Mouse (Mus musculus) small intestine, adult 2 months (tissue): ENCODE data around the gene Traf3ip1. TPM values are rescaled to one million over a fixed set of nuclear protein-coding genes. Genes with fewer than 3 reads are reported as not detected.

Source experiments
- H3K27ac ChIP-seq: fragments of 200-500 bp; 2 replicates; pipeline ENCODE4 v1.5.1; 2012; ENCODE audit warnings: low read depth, low read length, control low read depth, inconsistent platforms; ENCODE audit not compliant: insufficient read depth
- H3K27me3 ChIP-seq: fragments of 200-500 bp; 2 replicates; pipeline ENCODE4 v1.6.1; 2012; ENCODE audit warnings: mild to moderate bottlenecking, moderate library complexity, low read length, inconsistent platforms; ENCODE audit not compliant: control insufficient read depth, insufficient read depth
- H3K36me3 ChIP-seq: fragments of 200-500 bp; 2 replicates; pipeline ENCODE4 v1.6.1; 2012; ENCODE audit warnings: mild to moderate bottlenecking, low read length, control low read depth, inconsistent platforms; ENCODE audit not compliant: control insufficient read depth, insufficient read depth
- H3K4me1 ChIP-seq: fragments of 200-500 bp; 2 replicates; pipeline ENCODE4 v1.6.1; 2012; ENCODE audit warnings: low read length, inconsistent platforms, mixed read lengths; ENCODE audit not compliant: control insufficient read depth, insufficient read depth, insufficient read length
- H3K4me3 ChIP-seq: fragments of 200-500 bp; 2 replicates; pipeline ENCODE4 v1.5.1; 2012; ENCODE audit warnings: low read depth, mild to moderate bottlenecking, control low read depth, inconsistent platforms, low read length, moderate library complexity
- CTCF ChIP-seq: fragments of 200-500 bp; IDR thresholded peaks from 2 replicates; pipeline ENCODE4 v1.5.1; 2012; ENCODE audit warnings: low read depth, mild to moderate bottlenecking, control low read depth, inconsistent platforms, low read length, moderate library complexity, mixed read lengths; ENCODE audit not compliant: insufficient replicate concordance, insufficient read length; ENCODE audit errors: extremely low read depth
- POLR2A ChIP-seq: fragments of 200-500 bp; IDR thresholded peaks from 2 replicates; pipeline ENCODE4 v1.6.1; 2012; ENCODE audit warnings: low read depth, mild to moderate bottlenecking, control low read depth, inconsistent platforms, low read length, moderate library complexity
- whole genome bisulfite sequencing: fragments of 180-500 bp; shearing (Covaris S2); methylation state at CpG from one replicate; pipeline ENCODE4 v1.1.7; 2018; 5-methylcytosine and 5-hydroxymethylcytosine counted together
- polyA plus RNA-seq: library from polyadenylated mRNA; depleted of rRNA; stranded (reverse); fragments of >200 nt; gene quantifications from 2 replicates; pipeline ENCODE4 v1.2.3, GENCODE M21; 2012

The Traf3ip1 gene
- polyA plus RNA-seq, 1 experiment: 3.7 TPM

DNA sequence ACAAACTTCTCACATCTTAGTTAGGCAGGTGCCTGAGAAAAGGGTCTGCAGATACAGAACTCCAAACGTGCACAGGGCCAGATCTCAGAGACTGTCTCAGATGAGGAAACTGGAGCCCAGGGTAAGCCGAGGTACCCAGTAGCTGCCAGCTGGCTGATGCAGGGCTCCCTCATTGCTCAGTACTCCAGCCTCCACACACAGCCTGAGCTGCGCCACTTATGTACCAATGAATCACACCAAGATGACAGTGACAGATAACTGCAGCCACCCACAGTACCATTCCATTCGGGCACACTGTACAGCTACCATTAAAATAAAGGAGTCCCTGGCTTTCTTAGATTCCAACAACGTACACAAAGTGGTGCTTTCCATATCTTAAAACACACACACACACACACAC lies 36.7 kb upstream of the Traf3ip1 start:
- Histone ChIP-seq H3K4me3 (peak overlapping the region; percentile 44), H3K4me1 (peaks cover 52% of the 10 kb centered on the region), H3K27ac (peak overlapping the region; percentile 100), H3K27me3 (no peaks in the 10 kb centered on the region), H3K36me3 (no peaks in the 10 kb centered on the region)
- no peak for TF ChIP-seq POLR2A
- TF ChIP-seq CTCF: no peak
- 14% methylated on average over 5 of the region's 5 CpGs for WGBS

GRCm38 (mm10) chr1:91458223-91458861 lies 36.1 kb upstream of the Traf3ip1 start:
- H3K27me3 ChIP-seq: no peaks in the 10 kb centered on the region
- H3K4me1 ChIP-seq: peaks cover 51% of the 10 kb centered on the region
- 2% methylated on average over 8 of the region's 8 CpGs for WGBS

DNA sequence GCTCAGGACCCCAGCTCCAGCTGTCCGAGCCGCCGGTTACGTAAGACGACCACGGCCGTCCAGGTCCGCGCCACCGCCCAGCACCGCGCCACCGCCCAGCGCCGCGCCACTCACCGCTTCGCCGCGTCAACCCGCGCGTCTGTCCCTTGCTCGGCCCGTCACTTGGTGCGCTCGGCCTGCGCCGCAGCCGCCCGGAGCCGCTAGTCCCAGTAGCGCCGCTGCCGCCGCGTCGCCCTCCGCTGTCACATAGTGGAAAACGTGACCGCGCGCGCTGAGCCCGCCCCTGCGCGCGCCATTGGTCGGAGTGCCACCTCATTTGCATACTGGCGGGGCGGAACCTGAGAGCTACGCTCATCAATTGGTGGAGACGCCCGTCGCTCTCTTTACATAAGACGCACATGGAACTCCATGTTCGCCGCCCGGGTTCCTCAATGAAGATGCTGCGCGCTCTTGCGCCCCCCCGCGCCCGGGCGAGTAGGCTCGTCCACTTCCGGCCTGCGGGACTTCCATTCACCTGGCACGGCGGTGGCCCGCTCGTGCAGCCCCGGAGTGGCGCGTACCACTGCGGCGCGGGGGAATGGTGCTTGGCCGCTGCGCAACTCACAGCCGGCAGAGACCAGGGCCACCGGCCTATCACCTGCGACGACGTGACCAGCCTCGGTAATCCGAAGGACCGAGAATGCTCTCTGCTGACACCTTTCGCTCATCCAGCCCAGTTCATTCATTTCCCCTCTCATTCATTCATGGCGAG lies 35.2 kb upstream of the Traf3ip1 start, which contains the start of gene Per2:
TSS of gene Per2 (minus strand) at position 266 of the 751 bp plus-strand sequence.
- H3K4me1 ChIP-seq: peaks cover 46% of the 10 kb centered on the region
- peak within 1 kb of the TSS; percentile 100 for H3K27ac ChIP-seq
- TF ChIP-seq POLR2A (peak; percentile 71), CTCF (peak; percentile 54; the same call in 1 of the 2 replicates)
- H3K36me3 ChIP-seq: no peaks in the 10 kb centered on the region
- under 1% methylated on average over 91 of the region's 91 CpGs for WGBS
- peak within 1 kb of the TSS; percentile 71 for H3K4me3 ChIP-seq
- H3K27me3 ChIP-seq: no peaks in the 10 kb centered on the region

More at GRCm38 (mm10) chr1:91458223-91458861, 36.1 kb upstream of the Traf3ip1 start:
- H3K36me3 ChIP-seq: no peaks in the 10 kb centered on the region
- H3K4me3 ChIP-seq: peak overlapping the region; percentile 71
- TF ChIP-seq CTCF: no peak
- TF ChIP-seq POLR2A: no peak; the same call in 1 of the 2 replicates
- H3K27ac ChIP-seq: peak overlapping the region; percentile 100

GRCm38 (mm10) chr1:91460069-91460468 lies 34.4 kb upstream of the Traf3ip1 start:
- H3K4me3 ChIP-seq: no peak overlapping the region
- H3K27ac ChIP-seq: peak overlapping the region; percentile 72
- no peaks in the 10 kb centered on the region for H3K36me3 ChIP-seq
- H3K27me3 ChIP-seq: no peaks in the 10 kb centered on the region
- TF ChIP-seq POLR2A (no peak), CTCF (no peak)
- 11% methylated on average over 7 of the region's 7 CpGs for WGBS
- H3K4me1 ChIP-seq: peaks cover 47% of the 10 kb centered on the region

DNA sequence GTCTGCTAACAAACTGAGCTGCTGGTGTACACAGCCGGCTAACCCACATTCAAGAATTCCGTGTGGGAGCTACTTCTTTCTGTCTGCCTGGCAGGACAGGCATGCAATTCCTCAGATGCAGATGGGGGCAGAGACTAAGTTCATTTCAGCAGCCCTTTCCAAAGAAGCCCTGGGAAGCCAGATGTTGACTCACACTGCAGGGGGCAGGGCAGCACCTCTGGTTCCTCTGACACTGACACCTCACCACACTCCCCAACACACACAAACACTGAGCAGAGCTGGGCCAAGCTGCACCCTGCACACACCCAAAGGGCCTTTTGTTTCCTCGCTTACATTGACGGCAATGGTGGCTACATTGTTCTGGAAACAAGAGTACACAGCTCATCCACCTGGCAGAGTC lies 33.9 kb upstream of the Traf3ip1 start:
- TF ChIP-seq CTCF (no peak), POLR2A (no peak)
- Histone ChIP-seq H3K4me3 (no peak overlapping the region), H3K36me3 (no peaks in the 10 kb centered on the region), H3K27me3 (no peaks in the 10 kb centered on the region), H3K27ac (peak overlapping the region; percentile 72), H3K4me1 (peaks cover 47% of the 10 kb centered on the region)
- WGBS: 31% methylated on average over 4 of the region's 4 CpGs

DNA sequence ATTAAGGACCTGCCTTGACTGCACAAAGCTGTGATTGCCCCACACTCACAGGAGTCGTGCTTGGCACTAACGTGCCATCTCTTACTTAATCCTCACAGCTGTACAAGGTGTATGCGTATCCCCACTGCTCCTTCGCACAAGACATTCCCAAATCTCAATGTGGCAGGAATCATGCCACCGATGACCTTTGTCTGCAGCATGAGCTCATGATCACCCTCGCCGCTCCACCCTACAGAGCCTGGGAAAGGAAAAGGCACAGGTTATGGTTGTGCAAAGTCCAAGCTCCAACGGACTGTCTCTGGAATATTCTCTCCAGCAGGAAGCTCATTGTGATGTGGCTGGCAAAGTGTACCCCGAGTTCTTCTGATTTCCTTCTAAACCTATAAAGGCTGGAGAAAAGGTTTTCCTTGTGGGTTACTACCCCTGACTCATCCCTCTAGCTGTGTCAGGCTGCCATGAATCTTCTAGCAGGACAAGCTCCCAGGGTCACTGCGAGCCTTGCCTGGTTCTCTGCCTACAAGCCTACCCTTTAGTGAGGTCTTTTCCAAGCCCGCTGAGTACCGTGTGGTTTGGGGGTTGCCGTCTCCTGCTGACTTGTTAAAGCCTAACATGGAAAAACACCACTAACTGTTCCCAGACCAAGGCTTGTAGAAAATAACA lies 31.0 kb upstream of the Traf3ip1 start:
- peak overlapping the region; percentile 13; the same call in 1 of the 2 replicates for H3K4me3 ChIP-seq
- H3K27me3 ChIP-seq: no peaks in the 10 kb centered on the region
- WGBS: 34% methylated on average over 13 of the region's 13 CpGs
- TF ChIP-seq CTCF: no peak
- TF ChIP-seq POLR2A: 0 out of 2 replicates have a peak, but pooled peaks have one; percentile 20
- H3K27ac ChIP-seq: peak overlapping the region; percentile 99
- H3K36me3 ChIP-seq: no peaks in the 10 kb centered on the region
- H3K4me1 ChIP-seq: peaks cover 35% of the 10 kb centered on the region
